Mouse (Mus musculus): ENCODE data around the gene Zbtb11.

DNA sequence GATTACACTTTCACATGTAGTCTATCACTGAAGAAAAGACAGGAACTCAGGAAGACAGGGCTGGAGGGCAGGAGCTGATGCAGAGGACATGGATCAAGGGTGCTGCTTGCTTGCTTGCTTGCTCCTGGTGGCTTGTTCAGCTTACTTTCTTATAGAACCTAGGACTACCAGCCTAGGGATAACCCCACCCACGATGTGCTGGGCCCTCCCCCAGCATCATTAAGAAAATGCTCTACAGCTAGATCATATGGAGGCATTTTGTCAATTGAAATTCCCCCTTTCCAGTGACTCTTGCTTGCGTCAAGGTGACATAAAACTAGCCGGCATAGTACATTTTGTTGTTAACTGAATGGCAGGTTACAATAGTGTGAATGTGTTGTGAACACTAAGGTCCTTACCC, 82.2 kb downstream of the Zbtb11 start:
- TF ChIP-seq CTCF (IDR thresholded peaks at IDR 0.05; ENCODE audit: borderline replicate concordance, control insufficient read depth, extremely low read depth, insufficient read depth, low read length, poor library complexity) = no peak
- TF ChIP-seq POLR2A (IDR thresholded peaks at IDR 0.05; ENCODE audit: control insufficient read depth, extremely low read depth, insufficient read depth, low read length, poor library complexity) = no peak

All from thymus, adult 2 months (tissue).